Mouse (Mus musculus) neural tube, embryonic 10.5 days (tissue): ENCODE results near the gene Acadl.

Experiments used
- DNase-seq: peaks from one replicate; pipeline ENCODE4 v3.0.0-alpha.2; 2017; ENCODE audit warnings: low spot score; ENCODE audit errors: extremely low spot score

Acadl gene

GRCm38 (mm10) chr1:66862712-66863511 lies at the start of gene Acadl:
Acadl (minus strand) TSS chr1:66863277.
- peak; percentile 76 for DNase-seq

DNA sequence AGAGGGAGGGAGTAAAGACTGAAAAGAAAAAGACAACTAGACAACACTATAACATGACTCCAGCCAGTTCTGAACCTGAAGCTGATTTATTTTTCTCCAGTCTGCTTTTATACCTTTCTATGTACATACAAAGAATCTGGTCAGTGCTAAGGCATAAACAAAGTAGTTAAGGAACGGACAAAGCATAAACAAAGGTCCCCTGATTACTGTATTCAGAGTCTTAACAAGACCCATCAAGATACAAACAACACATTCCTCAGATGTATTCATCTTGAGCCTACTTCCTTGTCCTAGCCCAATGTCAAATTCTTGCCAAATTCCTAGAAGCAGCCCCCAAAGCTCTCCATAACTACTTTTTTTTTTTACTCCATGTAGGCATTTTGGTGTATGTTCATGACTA lies 49.2 kb upstream of the Acadl start:
- no peak for DNase-seq

GRCm38 (mm10) chr1:66902566-66902965 lies 39.5 kb upstream of the Acadl start:
- DNase-seq, result no peak

- DNase-seq, result no peak
These were observed 37.9 kb upstream of the Acadl start for GRCm38 (mm10) chr1:66900946-66901345.

DNA sequence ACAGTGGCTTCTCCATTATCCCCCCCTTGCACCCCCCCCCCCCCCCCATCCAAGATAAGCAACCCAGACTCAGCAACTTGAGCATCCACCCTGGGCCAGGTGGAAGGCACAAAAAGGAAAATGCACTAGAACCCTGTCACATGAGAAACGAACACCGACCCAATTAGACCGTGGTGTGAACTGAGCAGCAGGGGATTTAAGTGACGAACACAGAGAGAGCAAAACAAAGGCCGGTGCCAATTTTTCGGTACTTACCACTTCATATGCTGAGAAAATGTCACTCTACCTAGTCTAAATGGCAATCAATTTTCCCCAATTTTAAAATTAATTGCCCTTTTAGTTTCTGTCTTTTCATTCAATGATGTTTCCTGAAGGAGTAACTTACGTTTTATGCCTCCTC lies 35.2 kb upstream of the Acadl start:
- no peak for DNase-seq

- DNase-seq, result no peak
These were observed 33.5 kb upstream of the Acadl start for GRCm38 (mm10) chr1:66896556-66896955.

DNA sequence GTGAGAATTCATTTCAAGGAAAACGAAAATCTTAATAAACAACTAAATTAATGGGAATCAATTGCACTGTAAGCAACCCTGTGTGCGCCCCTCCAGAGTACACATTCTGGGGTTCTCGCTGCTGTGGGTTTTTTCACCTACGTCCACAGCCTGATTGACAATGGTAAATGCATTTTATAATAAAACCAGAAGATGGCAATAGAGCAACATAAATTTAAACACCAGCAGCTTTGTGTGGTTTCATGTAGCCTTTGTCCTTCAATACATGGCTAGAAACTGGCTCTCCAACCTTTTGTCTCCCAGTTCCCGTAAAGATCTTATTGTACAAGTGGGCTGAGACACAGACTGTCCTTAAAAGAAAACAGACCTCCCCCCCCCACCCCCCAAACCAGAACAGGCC lies 33.0 kb upstream of the Acadl start:
- DNase-seq, result peak; percentile 17

GRCm38 (mm10) chr1:66895837-66896118 lies 32.7 kb upstream of the Acadl start:
- DNase-seq, result peak; percentile 14

GRCm38 (mm10) chr1:66895093-66895836 lies 32.2 kb upstream of the Acadl start:
- DNase-seq, result no peak

DNA sequence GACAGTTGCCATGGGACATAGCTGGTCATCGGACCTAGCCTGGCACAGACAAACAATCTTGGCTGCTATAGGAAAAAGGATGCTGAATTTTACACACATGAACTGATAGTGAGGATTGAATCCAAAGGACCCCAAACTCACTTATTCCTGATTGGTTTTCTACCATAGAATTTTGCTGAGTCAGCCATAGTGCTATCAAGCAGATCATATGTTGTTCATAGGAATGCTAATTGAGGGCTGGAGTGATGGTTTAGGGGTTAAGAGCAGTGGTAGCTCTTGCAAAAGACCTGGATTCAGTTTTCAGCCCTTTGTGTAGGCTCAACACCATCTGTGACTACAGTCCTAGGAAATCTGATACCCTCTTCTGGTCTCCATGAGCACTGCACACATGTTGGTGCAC lies 24.1 kb upstream of the Acadl start:
- DNase-seq, result no peak

DNA sequence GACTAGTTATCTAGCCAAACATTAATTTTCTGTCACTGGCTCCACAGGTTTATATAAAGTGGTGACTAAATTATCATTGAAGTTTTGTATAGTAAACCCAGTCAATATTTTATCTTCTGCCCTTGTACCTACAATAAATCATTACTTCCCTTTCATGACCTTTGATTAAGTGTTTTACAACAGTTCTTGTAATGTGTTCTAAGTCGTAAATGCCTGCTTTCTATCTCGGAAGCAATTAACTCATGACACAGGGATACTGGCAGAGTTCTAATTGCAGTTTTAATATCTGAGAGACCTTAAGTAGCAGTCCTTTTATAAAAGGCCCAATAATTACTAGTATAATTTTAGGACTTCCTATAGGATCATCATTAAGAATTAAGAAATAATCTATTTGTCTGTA lies 17.1 kb upstream of the Acadl start:
- no peak for DNase-seq

DNA sequence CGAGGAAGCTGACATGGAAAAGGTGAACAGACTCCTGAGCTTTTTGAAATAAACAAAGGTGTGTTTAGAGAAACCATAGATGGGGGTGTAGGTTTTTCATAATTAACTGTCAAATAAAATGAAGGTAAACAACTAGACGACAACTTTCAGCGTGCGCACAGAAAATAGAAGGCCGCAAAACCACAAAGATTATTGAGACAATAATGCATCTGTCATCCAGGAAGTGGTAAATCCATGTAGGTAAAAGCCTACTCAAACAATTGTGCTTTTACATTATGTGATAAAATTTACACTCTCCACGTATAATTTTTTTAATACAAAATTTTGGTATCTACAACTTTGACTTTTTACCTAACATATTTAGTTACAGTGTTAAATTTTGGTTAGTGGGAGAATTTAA lies 11.7 kb upstream of the Acadl start:
- no peak for DNase-seq

- DNase-seq, result no peak
These were observed 8.5 kb upstream of the Acadl start for GRCm38 (mm10) chr1:66871591-66871990.

GRCm38 (mm10) chr1:66865633-66866032 lies 2.6 kb upstream of the Acadl start:
- DNase-seq, result no peak

DNA sequence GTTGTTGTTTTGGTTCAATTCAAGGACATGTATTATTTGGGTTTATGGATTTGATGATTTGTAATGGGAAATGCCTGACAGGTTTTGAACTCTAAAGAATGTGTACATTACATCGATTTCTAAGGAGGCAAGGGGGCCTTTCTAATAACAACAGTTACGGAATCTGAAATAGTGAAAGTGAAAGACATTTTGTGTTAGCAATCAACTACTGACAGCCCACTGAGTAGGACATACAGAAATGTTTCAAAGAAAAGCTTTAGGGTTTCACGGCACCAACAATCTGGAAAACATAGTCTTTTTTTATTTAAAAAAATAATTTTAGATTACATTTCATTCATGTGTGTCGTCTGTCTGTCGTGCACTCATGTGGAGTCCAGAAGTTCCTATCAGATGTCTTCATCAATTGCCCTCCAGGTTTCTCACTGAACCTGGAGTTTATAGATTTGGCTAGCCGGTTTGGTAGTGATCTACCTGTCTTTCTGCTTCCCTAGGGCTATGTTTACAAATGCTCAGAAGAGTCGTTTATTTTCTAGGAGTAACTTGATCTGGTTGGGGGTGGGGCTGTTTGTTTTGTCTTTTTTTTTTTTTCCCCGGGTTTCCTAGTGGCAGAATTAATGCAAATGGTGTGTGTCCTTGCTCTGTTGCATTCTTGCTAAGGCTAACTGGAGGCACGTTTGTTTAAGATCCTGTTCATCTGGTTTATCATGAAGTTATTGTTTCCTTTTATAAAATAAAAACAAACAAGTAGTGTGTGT lies 841 bp upstream of the Acadl start:
- DNase-seq, result no peak

DNA sequence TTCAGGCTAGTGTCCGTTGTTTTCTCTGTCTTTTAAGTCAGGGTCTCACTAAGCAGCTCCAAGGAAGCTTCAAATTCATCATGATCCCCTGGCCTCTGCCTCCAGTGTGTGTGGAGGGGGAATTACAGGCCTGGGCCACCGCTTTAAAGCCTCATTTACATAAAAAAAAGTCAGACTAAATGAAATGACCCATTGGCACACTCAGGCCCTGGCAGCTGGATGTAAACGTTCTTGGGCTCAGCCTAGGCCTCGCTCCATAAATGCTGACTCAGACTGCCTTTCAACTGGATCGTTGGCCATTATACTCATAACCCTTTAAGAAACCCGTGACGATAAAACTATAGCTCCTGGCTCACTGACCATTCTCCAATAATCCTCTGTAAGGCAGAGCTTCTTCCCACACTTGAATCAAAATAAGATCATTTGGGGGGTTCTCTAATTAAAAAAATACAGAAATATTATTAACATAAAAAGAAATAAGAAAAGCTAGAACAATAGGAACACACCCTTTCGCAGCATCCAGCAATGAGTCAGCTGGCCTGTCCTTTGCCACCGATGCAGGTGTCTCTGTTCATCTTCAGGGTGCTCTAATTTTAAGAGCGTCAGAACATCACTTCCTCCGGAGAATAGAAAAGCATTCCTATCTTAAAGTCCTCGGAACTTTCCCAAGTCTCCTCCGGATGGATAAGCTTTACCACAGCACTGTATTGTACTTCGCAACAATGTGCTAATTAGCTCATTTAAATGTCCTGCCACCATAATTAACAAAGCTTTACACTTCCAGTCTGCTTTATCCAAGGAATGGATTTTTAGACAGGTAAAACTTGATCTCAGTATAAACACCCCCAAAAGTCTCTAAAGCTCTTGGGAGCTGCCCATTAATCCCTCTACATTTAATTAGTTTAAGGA lies 1.1 kb downstream of the Acadl start:
- peak; percentile 15 for DNase-seq

GRCm38 (mm10) chr1:66847506-66847905 lies 15.6 kb downstream of the Acadl start:
- no peak for DNase-seq

DNA sequence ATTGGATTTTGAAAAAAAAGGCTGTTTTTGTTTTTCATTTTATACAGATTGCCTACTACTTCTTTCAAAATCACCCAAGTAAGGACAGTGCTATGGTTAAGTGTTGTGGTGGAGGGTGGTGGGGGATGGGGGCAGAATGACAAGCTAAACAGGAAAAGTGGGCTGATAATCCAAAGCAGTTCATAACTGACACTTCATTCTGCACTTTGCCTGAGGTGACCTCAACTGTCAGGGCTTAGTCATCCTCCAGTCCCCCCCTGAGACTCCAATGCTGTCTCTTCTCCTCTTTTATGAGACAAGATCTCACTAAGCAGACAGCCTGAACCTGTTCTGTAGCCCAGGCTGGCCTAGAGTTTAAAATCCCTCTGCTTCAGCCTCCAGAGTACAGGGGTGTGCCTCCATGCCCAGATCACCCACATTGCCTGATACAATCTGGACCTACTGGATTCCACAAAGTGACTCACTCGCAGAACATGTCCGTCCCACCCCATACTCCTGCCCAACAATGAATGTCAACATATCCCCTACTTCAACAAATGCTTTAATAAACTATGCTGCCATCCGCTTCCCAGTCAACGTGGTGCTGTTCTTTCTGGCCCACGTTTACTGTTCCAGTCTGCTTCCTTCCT lies 17.3 kb downstream of the Acadl start:
- DNase-seq, result no peak

- DNase-seq, result no peak
These were observed 21.1 kb downstream of the Acadl start for GRCm38 (mm10) chr1:66841938-66842337.

GRCm38 (mm10) chr1:66841510-66841909 lies 21.6 kb downstream of the Acadl start:
- no peak for DNase-seq
